Mouse (Mus musculus): Measurements from ENCODE around the gene Mctp1. TPM values are rescaled to one million over a fixed set of nuclear protein-coding genes. Genes with fewer than 3 reads are reported as not detected.

Mctp1 gene
- total RNA-seq, 2 experiments from 2014 or later, result 1.6 to 2.6 TPM

DNA sequence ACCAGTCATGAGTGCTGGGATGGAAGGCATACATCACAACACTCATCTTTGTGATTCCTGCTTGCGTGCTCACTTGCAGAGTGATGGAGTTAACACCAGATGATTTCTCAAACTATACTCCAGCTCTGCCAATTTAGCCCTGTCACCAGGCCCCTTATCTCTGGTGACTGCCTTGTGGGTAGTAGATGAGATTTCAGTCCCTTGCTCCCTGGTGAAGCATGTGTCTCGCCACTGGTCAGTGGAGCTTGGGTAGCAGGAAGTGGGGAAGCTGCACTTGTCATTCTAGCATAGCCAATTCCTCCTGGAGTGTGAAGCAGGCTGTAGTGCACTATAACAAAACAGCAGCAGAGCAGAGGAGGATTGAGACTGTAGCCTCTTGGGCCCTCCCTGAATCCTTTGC, 208.6 kb downstream of the Mctp1 start:
- DNase-seq, result no peak
- intact Hi-C loops (cut with DNase I), result no loop called here

GRCm38 (mm10) chr13:76597005-76597404, 212.7 kb downstream of the Mctp1 start:
- no peak for DNase-seq
- intact Hi-C loops (cut with DNase I), result no loop called here

DNA sequence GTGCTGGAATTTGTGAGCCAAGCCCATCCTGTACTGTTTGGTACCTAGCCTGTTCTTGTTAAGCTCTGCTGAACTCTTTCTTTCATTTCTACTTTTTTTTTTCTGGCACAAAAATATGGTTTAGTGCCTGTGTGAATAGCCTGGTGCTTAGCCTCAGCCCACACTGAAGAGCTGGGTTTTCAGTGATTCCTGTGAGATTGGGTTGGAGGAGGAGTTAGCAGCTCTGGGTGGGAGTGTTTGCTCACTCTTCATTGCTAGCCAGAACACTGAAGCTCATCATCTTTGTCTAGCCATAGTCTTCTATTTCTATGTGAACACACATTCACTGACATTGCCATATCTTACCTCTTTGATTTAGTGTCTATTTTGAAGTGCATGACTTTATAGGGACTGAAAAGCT, 225.1 kb downstream of the Mctp1 start:
- no peak for DNase-seq
- intact Hi-C loops (cut with DNase I), result no loop called here

- DNase-seq, result no peak
- intact Hi-C loops (cut with DNase I), result no loop called here
These were observed 227.2 kb downstream of the Mctp1 start for GRCm38 (mm10) chr13:76611499-76611898.

GRCm38 (mm10) chr13:76620111-76620510, 235.8 kb downstream of the Mctp1 start:
- intact Hi-C loops (cut with DNase I), result no loop called here
- no peak for DNase-seq

- DNase-seq, result no peak
- intact Hi-C loops (cut with DNase I), result no loop called here
These were observed 236.2 kb downstream of the Mctp1 start for GRCm38 (mm10) chr13:76620525-76620924.

DNA sequence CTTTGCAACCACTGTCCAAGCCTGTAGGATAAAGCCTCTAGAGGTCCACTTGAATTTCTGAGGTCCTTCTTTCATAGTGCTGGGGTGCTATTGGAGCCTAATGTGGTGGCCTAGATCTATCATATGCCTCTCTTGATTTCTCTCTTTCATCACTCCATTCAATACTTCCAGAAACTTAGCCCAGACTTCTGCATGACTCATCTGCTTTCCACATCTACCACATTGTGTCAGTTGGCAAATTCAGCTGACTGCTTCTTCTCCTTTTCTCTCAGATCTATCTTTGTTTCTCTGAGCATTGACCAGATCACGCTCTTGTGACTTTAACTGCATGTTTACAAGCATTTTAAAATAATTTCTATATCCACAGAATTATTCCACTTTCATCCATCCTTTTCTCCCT, 249.4 kb downstream of the Mctp1 start:
- intact Hi-C loops (cut with DNase I), result no loop called here
- DNase-seq, result no peak

- DNase-seq, result no peak
- intact Hi-C loops (cut with DNase I), result no loop called here
These were observed 253.9 kb downstream of the Mctp1 start for GRCm38 (mm10) chr13:76638282-76638681.

GRCm38 (mm10) chr13:76659523-76659922, 275.2 kb downstream of the Mctp1 start:
- DNase-seq, result no peak

GRCm38 (mm10) chr13:76681286-76681685, 297.0 kb downstream of the Mctp1 start:
- intact Hi-C loops (cut with DNase I), result loop anchor here (5.0 kb wide), 2 partner anchors 264 to 469 kb away; no protein-coding TSS in a partner anchor
- DNase-seq, result no peak

More at GRCm38 (mm10) chr13:76659523-76659922, 275.2 kb downstream of the Mctp1 start:
- intact Hi-C loops (cut with DNase I), result no loop called here

DNA sequence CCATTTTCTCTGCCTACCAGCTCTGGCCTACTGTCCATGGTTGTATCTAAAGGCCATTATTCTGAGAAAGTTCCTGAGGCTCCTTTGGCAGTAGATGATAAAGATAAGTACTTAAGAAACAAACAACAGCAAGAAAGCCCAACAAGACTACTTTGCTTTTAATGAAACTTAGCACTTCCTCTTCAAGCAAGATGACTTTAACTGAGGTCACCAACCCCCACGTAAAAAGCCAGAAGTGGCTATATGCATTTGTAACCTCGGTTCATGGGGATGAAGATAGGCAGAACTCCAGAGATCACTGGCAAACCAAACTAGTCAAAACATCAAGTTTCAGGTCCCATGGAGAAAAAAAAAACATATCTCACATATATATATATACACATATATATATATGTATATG, 305.0 kb downstream of the Mctp1 start:
- intact Hi-C loops (cut with DNase I), result no loop called here
- no peak for DNase-seq

DNA sequence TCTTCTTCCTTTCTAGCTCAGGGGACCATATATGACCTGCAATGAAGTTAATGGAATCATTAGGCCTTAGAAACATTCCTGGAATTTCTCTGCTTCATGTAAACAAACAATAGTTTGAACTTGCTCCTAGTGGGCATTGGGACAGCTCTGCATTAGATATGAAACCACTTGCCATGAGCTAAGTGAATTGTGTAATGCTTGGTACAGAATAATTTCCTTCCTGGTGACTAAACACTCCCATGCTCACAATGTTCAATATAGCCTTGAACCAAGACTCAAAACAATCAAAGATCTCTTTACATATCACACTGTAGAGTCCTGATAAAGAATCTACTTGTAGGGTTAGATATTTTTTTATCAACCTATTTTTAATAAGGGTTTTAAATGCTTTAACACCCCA, 305.8 kb downstream of the Mctp1 start:
- DNase-seq, result no peak
- intact Hi-C loops (cut with DNase I), result no loop called here

DNA sequence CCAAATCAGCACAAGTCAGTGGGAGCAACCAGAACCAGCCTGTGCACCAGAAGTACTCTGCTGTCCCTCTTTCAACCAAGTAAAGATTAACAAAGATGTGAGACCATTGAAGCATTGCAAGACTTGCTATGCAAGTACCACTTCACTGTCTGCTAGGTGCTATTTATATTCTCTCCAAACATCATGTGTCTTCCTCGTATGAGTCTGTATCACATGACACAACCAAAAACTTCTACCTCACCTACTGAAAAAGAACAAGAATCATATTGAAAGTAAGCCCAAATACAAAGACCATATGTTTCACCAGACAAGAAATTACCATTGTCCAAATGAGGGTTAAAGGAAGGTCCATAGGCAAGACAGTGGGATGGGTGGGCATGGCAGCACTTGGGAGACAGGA, 306.4 kb downstream of the Mctp1 start:
- intact Hi-C loops (cut with DNase I), result no loop called here
- no peak for DNase-seq

GRCm38 (mm10) chr13:76734013-76734412, 349.7 kb downstream of the Mctp1 start:
- DNase-seq, result no peak
- intact Hi-C loops (cut with DNase I), result no loop called here

- intact Hi-C loops (cut with DNase I), result no loop called here
- DNase-seq, result no peak
These were observed 366.5 kb downstream of the Mctp1 start for GRCm38 (mm10) chr13:76750663-76751429.

DNA sequence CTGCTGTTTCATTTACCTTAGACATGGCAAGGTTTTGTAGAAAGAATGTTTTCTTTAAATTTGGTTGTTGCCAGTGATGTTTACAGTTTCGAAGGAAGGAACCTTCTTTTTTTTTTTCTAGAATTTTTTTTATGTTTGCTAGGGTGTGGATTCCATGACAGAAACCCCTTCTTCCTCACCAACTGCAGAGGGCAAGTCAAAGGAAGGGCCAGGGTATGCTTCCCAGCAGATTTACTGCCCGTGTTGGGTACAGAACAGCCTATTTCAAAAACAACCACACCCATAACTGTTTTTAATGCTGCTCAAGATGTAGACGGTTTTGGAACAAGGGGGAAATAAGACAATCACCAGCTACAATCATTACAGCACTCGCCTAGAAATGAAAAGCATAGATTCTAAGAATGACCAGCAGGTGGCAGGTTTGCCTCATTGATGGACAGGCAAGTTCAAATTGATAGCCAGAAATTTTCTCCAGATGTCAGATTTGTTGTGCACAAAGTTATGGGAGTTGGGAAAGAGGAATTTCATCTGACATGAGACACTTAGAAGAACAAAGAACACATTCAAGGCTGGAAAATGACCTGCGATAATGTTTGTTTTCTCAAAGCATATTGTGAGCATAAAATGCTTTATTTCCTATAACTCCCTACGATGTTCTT, 375.6 kb downstream of the Mctp1 start:
- peak; percentile 8 to 53 for DNase-seq
- intact Hi-C loops (cut with DNase I), result no loop called here

- intact Hi-C loops (cut with DNase I), result no loop called here
- DNase-seq, result no peak
These were observed 415.3 kb downstream of the Mctp1 start for GRCm38 (mm10) chr13:76799662-76800061.

DNA sequence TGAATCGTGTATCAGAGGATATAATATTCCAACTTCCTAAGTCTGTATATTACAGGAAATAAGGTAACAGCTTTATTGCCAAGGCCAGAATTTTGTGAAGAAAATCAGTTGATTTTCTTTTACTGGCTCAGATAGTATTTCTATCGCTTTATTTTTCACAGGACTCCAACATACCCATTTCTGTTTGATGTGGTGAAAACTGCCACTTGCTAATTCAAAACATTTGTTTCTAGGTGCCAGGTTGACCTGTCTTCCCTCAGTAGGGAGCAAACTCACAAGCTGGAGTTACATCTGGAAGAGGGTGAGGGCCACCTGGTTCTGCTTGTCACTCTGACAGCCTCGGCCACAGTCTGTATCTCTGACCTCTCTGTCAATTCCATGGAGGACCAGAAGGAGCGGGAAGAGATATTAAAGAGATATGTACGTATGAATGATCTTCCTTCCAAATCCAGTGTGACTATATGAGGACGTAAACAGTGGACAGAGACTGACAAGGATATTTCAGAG, 416.8 kb downstream of the Mctp1 start:
- DNase-seq, result no peak
- intact Hi-C loops (cut with DNase I), result no loop called here

GRCm38 (mm10) chr13:76802051-76802728, 417.9 kb downstream of the Mctp1 start:
- intact Hi-C loops (cut with DNase I), result no loop called here
- DNase-seq, result no peak

DNA sequence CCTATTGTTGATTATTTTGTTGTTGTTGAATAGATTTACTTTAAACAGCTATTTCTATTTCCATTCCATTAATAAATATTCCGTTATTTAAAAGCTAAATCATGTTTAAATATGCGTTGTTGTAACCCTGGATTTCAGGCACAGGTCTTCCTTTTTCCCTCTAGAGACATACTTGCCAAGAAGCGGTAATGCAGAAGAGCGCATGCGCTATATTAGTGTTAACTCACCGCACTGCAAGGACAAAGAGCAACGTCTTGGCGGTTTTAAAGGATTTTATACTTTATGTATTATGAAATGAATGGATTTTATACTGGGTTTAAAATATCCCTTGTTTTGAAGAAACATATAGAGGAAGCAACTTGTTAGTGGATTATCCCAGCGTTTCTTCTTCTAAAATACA, 418.6 kb downstream of the Mctp1 start:
- no peak for DNase-seq
- intact Hi-C loops (cut with DNase I), result no loop called here

- no peak for DNase-seq
- intact Hi-C loops (cut with DNase I), result no loop called here
These were observed 419.5 kb downstream of the Mctp1 start for GRCm38 (mm10) chr13:76803799-76804198.

Data from heart, postnatal 14 days (tissue).